Mouse (Mus musculus): ENCODE data around the gene Gm28305.

GRCm38 (mm10) chr9:104029861-104030260 is 10.6 kb upstream of the Gm28305 start:
- TF ChIP-seq MXI1 (IDR thresholded peaks at IDR 0.05; ENCODE audit: low read depth, low read length) (no peak), CTCF (conservative IDR thresholded peaks at IDR 0.05 in 1 of 2, IDR thresholded peaks at IDR 0.05 in 1 of 2; ENCODE audit: low read depth in 2 of 2, low read length in 2 of 2) (no peak), POLR2A (IDR thresholded peaks at IDR 0.05; ENCODE audit: low read depth, low read length) (no peak), POLR2AphosphoS2 (IDR thresholded peaks at IDR 0.05; ENCODE audit: low read depth, low read length) (no peak), NRF1 (IDR thresholded peaks at IDR 0.05; ENCODE audit: low read depth, low read length) (no peak), ZNF384 (IDR thresholded peaks at IDR 0.05; ENCODE audit: low read depth, low read length) (no peak), USF1 (IDR thresholded peaks at IDR 0.05; ENCODE audit: low read depth, low read length) (no peak), MAFK (IDR thresholded peaks at IDR 0.05; ENCODE audit: insufficient replicate concordance, low read length) (no peak), MEF2A (IDR thresholded peaks at IDR 0.05; ENCODE audit: borderline replicate concordance, low read depth, low read length) (no peak), GABPA (IDR thresholded peaks at IDR 0.05; ENCODE audit: insufficient replicate concordance, low read depth, low read length) (no peak), E2F4 (IDR thresholded peaks at IDR 0.05; ENCODE audit: insufficient replicate concordance, low read depth, low read length) (no peak), CHD2 (IDR thresholded peaks at IDR 0.05; ENCODE audit: low read length) (no peak), USF2 (conservative IDR thresholded peaks at IDR 0.05; ENCODE audit: low read depth, low read length) (no peak)
